Mouse (Mus musculus) lung, postnatal 0 days (tissue): ENCODE results near the gene Sh3bp1.
A peak's percentile ranks its signal among the peaks of the same experiment; 100 is the strongest.

Experiments used
- CTCF ChIP-seq: IDR thresholded peaks from 2 replicates; pipeline ENCODE4 v1.5.1; 2016; ENCODE audit warnings: antibody characterized with exemption, mild to moderate bottlenecking
- EP300 ChIP-seq: IDR thresholded peaks from 2 replicates; pipeline ENCODE4 v1.6.1; 2016; ENCODE audit warnings: antibody characterized with exemption, mild to moderate bottlenecking, control low read depth

- TF ChIP-seq CTCF: peak; percentile 84
- TF ChIP-seq EP300: peak; percentile 34; the same call in 1 of the 2 replicates
Measured at GRCm38 (mm10) chr15:78869775-78870174, 29.8 kb upstream of the Sh3bp1 start.
